Mouse (Mus musculus): ENCODE data around the gene Fxyd3.

GRCm38 (mm10) chr7:31052251-31052635, 24.3 kb downstream of the Fxyd3 start:
- no peak for TF ChIP-seq CTCF (IDR thresholded peaks at IDR 0.05; ENCODE audit: insufficient read depth, low read depth, low read length)
- no peak for TF ChIP-seq POLR2A (IDR thresholded peaks at IDR 0.05; ENCODE audit: insufficient read depth, low read depth, low read length)

All from olfactory bulb, adult 2 months (tissue).